25 mouse cellular contexts compared by ENCODE assay signal in genomic region chr12:84496795-84497194, GRCm38 (mm10).
"Had no signal": no experiment of that assay in that cellular context is flagged by ENCODE, and none has a peak within 500 bp of the region (broad histone marks: within the 10 kb centered on the region; RNA-seq: fewer than 3 reads in every experiment).

No protein-coding gene starts in this region.

- H3K4me1 ChIP-seq: heart, embryonic 15.5 days; kidney, embryonic 15.5 days; limb, embryonic 13.5 days; limb, embryonic 15.5 days had no signal

- ATAC-seq: hindbrain, postnatal 0 days; intestine, embryonic 16.5 days; liver, embryonic 12.5 days had no signal

- H3K36me3 ChIP-seq: heart, embryonic 15.5 days; hindbrain, embryonic 13.5 days; hindbrain, embryonic 15.5 days; kidney, embryonic 15.5 days; limb, embryonic 13.5 days; liver, embryonic 12.5 days had no signal

- DNase-seq: gastrocnemius, postnatal 10 days; gastrocnemius, postnatal 25 days; heart, adult 11 months; heart, adult 2 months; heart, postnatal 14 days; heart, postnatal 36 days; kidney, adult 11 months; kidney, adult 2 months; kidney, adult 9 months; kidney, postnatal 14 days; kidney, postnatal 36 days; layer of hippocampus, adult 9-11 months; layer of hippocampus, postnatal 36 days; left cerebral cortex, postnatal 4 days had no signal

- H3K4me3 ChIP-seq: heart, adult 2 months; heart, embryonic 13.5 days; heart, embryonic 15.5 days; hindbrain, embryonic 13.5 days; hindbrain, embryonic 15.5 days; kidney, embryonic 15.5 days; limb, embryonic 13.5 days; limb, embryonic 15.5 days; liver, embryonic 12.5 days had no signal

- H3K9ac ChIP-seq: heart, embryonic 13.5 days; heart, embryonic 15.5 days; hindbrain, embryonic 13.5 days; hindbrain, embryonic 15.5 days; kidney, embryonic 15.5 days; limb, embryonic 13.5 days; limb, embryonic 15.5 days; liver, embryonic 12.5 days had no signal

- H3K9me3 ChIP-seq: heart, embryonic 13.5 days; heart, embryonic 15.5 days; hindbrain, embryonic 13.5 days; hindbrain, embryonic 15.5 days; kidney, embryonic 15.5 days; limb, embryonic 13.5 days; limb, embryonic 15.5 days; liver, embryonic 12.5 days had no signal

- H3K27ac ChIP-seq: heart, adult 2 months; heart, embryonic 13.5 days; heart, embryonic 15.5 days; hindbrain, embryonic 13.5 days; hindbrain, embryonic 15.5 days; hindbrain, postnatal 0 days; kidney, embryonic 15.5 days; kidney, postnatal 0 days; limb, embryonic 13.5 days; limb, embryonic 15.5 days; liver, embryonic 12.5 days had no signal

- H3K27me3 ChIP-seq: heart, embryonic 13.5 days; heart, embryonic 15.5 days; hindbrain, embryonic 15.5 days; kidney, embryonic 15.5 days; limb, embryonic 13.5 days; limb, embryonic 15.5 days; liver, embryonic 12.5 days had no signal
